Mouse (Mus musculus) cerebellum, adult 9-10 months (tissue): ENCODE data around the gene Nme1.
A peak's percentile ranks its signal among the peaks of the same experiment; 100 is the strongest.
"Not testable (repeated sequence)": the region's sequence is repeated elsewhere in the genome, so short reads cannot be mapped to it uniquely, and the experiment has no call there.

Experiments
- DNase-seq: peaks from one replicate; pipeline ENCODE4 v3.0.0; 2022

Nme1 gene

DNA sequence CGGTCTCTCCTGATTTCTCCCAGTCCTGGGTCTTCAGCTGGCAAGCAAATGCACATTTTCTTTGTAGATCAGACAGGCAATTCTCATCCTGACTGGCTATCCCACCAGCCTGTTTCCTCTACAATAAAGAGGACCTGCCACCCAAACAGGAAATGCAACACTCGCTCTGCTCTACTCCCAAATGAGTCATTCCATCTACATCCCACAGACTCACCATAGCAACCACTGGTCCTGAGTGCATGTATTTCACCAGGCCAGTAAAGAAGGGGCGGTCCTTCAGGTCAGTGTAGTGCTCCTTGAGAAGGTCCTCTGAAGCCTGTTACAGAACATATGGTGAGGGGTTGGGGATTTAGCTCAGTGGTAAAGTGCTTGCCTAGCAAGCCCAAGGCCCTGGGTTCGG lies 5.3 kb downstream of the Nme1 start:
- no peak for DNase-seq

DNA sequence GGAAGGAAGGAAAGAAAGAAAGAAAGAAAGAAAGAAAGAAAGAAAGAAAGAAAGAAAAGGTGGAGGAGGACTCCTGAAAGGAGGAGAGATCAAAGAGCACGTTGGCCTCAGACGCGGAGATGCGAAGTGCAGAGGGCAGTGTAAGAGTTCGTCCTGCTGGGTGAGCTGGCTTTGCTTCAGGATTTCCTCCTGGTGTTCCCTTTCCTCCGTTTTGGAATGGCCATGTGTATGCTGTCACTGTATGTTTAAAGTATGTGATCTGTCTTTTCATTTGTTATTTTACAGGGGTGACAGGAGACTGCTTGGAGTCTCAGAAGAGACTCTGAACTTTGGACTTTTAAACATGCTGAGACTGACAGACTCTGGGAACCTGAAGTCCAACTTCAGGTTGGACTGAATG lies 6.8 kb downstream of the Nme1 start:
- no peak for DNase-seq

DNA sequence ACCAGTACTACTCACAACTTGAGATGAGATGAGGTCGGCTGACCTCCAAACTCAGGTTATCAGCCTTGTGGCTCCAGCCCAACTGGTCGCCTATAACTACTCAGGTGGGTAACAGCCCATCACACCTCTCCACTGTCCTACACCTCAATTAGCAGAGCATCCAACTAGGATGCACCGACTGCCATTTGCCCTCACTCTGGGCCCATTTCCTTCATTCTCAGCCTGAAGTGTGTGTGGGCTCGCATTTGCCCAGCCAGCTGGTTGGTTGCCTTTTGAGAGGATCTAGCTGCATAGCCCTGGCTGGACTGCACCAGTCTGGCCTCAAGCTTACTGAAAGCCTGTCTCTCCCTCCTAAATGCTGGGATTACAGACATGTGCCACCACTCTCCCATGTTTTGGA lies 10.6 kb downstream of the Nme1 start:
- no peak for DNase-seq

DNA sequence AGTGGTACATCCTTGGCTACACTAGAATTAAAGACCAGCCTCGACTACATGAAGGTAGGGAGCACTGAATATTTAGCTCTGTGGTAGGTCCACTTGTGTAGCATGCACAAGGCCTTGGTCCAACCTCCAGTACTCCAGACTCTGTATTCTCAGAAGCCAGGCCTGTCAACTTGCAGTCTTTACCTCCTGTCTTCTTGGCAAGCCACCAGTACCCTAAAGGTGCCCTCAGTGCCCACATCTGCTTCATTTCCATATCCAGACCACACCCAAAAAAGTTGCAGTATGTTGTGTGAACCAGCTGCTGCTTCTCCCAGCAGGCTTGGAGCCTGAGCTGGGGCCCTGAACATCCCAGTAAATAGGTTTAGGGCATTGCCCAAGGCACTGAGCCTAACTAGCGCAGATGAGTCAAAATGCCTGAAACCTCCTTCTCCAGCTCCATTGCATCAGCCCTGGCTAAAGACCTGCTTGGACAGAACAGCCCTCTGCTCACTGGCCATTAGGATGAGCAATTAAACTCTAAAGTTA lies 11.2 kb downstream of the Nme1 start:
- no peak for DNase-seq

DNA sequence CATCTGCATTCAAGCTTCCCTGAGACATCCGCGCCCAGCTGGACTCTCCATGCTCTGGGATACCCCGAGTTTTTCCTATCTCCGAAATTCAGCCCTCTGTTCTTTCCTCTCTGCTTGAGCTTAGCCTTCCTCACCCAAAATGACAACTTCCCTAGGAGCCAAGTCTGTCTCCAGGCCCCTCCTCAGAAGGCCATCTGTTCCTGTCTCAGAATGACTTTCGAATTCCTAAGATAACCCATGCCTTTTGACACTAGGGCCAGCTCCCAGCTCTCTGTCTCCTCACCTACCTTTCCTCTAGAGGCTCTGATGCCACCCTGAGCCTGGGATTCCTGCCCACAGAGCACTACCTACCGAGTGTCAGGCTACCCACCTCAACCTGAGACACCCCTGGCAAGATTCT lies 12.2 kb downstream of the Nme1 start, which contains the start of gene Nme2:
Gene Nme2, minus strand, starts transcription at position 101 of the 400 bp plus-strand sequence.
- DNase-seq, result no peak

DNA sequence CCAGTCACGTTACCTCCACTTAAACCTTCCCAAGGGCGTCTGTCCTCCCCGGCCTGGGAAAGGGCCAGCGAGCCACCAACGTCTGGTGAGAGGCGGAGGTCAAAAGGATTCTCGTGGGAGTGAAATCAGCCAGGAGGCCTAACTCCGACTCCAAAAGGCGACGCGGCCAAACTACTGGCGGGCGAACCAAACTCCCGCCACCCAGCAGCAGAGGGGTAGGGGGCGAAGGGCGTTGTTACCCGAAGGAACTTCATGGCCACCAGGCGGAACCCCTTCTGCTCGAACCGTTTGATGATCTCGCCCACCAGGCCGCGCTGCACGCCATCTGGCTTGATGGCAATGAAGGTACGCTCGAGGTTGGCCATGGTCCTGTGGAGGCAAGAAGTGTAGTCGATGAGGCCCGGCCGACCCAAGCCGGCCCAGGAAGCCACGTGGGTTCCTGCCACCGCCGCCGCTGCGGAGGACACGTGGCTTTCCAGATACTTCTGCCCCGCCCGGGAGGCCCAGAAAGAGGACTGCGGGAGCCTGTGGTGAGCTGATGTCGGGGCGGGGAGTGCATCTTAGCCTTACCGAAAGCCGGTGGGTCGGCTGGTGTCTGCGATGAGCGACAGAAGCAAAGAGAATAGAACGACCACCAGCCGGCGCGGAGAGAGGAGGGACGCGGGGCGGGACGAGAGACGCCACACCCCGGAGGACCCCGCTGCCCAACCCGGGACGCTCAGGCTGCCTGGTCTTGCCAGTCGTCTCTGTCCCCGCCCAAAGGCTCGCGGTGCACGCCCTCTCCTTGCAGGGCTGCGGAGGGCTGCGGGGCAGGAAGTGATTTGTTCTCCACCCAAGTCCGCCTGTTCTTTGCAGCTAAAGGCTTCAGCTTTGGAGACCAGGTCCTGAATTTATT lies 12.8 kb downstream of the Nme1 start:
- DNase-seq, result peak; percentile 76

DNA sequence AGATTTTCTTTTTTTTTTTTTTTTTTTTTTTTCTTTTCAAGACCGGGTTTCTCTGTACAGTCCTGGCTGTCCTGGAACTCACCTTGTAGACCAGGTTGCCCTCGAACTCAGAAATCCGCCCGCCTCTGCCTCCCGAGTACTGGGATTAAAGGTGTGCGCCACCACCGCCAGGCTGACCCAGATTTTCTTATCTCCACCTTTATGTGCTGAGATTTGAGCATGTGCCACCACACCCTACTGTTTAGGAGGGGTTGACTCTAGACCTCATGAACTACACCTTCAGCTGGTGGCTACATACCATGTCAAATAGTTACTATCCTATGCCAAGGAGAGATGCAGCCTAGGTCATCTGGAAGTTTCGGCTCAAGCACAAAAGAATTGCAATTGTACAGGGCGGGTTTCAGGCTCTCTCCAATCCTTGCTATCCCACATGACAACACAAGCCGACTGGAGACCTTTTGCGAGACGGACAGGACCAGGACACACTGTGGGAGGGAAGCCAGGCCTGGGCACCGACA lies 13.5 kb downstream of the Nme1 start:
- no peak for DNase-seq

DNA sequence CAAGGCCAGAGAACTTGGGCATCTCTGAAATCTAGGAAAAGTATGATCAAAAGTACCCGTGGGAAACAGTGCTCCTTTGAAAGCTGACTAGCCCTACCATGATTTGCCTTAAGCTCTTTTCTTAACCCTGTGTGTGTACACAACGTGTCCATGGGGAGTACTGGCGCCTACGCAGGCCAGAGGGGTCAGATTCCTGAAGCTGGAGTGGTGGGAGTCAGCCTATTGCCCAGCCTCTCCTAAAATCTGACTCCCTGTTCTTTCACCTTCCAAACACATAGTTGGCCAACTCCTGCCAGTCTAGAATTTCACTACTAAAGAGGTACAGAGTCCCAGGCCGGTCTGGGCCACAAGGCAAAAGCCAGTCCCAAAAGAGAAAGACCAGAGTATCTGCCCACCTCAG lies 15.9 kb downstream of the Nme1 start:
- no peak for DNase-seq

DNA sequence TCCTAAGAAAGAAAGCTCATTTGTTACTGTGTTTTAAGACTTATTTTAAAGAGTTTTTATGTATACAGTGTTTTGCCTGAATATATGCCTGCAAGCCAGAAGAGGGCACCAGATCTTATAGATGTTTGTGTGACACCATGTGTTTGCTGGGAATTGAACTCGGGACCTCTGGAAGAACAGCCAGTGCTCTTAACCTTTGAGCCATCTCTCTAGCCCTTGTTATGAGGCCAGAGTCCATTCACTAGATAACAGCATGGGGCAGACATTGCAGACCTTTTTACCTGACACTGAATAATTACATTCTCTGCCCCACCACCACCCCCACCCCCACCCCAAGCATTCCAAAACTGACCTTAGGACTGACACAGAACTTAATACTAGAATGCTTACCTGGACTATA lies 18.3 kb downstream of the Nme1 start:
- no peak for DNase-seq

DNA sequence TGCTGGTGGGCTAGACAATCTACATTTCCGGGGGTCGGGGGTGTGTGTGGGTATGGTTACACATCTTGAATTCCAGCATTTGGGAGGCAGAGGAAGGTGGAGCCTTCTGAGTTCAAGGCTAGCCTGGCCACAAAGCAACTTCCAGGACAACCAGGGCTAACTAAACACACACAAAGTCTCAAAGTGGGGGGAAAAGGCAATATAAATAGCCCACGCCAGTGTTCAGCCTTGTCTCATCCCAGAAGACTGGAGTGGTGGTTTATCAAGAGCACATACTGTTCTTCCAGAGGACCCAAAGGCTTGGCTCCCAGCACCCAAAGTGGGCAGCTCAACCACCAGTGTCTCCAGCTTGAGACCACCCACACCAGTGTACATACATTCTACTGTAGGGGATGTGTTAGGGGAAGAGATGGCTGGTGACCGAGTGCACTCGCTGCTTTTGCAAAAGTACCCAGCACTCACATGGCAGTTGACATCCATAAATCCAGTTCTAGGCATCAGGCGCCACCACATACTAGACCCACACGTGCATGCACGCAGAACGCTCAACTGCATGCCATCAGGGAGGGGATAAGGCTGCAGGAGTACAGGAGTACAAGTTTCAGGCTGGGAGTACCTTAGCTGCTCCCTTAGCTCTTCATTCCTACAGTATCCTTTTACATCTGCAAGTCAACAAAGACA lies 19.3 kb downstream of the Nme1 start:
- DNase-seq, result no peak

DNA sequence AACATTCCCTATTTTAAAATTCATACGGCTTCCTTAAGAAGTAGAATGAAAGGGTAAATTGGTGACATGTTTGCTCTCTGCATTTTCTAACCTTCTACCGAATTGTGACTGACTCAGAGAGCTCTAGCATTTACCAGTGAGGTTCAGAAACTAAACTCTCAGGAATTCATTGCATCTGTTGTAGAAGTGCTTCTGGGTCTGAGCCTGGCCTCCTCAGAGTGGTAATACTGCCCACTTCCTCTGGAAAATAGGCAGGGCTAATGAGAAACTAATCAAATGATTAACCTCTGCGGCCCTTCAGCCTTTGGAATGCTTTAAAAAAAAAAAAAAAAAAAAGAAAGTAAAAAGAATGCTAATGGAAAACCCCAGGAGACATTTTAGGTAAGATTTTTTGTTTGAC lies 23.3 kb downstream of the Nme1 start:
- DNase-seq, result no peak

DNA sequence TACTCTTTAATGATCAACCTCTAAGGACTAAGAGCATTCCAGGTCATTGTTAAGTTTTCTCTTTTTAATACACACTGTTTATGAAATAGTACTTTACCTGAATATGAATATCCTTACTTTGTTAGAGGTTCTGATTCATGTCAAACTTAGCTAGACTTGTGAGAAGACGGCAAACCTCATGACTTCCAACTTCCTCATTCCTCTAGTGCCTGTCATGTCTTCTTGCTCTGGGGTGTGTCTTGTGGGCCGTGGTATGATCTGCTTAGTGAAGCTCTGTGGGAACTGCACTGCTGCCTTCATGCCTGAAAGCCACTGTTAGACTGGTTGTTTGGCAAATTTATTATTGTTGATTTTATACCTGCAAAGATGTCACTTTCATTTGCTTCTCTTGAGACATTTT lies 27.4 kb downstream of the Nme1 start:
- DNase-seq, result no peak

DNA sequence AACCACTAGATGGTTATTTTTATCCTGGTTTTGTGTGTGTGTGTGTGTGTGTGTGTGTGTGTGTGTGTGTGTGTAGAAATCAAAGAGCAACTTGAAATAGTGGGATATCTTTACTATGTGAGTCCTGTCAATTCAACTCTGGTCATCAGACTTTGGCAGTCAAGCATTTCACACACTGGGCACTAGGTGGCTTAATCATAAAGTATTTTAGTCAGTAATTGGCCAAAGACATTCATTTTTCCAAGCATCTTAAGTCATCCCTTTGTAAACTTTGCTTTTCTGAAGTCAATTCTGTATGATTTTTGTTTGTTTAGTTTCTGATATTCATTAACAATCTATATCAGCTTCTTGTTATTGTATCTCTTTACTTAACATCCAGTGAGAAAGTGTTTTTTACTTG lies 39.2 kb downstream of the Nme1 start:
- DNase-seq, result no peak

DNA sequence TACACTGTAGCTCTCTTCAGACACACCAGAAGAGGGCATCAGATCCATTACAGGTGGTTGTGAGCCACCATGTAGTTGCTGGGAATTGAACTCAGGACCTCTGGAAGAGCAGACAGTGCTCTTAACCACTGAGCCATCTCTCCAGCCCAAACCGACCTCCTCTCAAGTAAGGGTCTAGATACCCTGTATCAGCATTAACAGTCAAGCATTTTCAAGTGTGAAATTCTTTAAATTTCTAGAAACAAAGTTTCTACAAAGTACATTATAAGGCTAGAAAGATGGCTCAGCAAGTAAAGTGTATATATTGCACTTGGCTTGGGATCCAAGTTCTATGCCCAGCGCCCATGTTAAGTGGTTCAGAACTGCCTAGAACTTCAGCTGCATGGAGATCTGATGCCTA lies 53.3 kb downstream of the Nme1 start:
- not testable (repeated sequence) for DNase-seq

DNA sequence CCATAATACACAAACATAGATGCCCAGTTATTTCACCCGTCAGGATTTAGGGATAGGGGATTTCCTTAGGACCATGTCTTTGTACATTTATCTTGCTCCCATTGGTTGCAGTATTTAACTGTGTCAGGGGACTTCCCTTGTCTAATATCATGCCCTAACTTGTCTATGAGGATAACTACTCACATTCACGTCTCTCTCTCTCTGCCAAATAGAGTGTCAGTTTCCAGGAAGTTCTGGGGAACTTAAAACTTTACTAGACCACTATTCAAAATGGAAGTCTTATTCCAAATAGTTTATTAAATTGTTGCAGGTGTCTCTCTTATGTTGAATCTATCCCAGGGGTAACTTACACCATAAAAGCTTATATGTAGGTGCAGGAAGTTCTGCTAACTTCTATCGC lies 56.7 kb downstream of the Nme1 start:
- no peak for DNase-seq

DNA sequence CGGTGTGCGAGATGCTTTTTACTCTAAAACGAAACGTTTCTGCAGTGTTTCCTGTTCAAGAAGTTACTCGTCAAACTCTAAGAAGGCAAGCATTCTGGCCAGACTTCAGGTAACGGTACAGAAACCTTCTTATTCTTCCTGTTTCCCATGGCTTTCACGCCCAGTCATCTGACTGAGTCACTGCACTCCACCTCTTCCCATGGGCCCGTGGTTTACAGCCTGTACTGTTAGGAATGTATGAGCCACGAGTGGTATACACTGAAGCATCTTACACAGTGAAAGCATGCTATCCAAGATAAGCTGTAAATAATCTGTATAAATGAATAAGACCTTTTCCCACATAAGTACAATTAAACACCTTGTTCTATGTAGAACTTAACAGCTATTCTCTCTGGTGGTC lies 59.5 kb downstream of the Nme1 start:
- no peak for DNase-seq

DNA sequence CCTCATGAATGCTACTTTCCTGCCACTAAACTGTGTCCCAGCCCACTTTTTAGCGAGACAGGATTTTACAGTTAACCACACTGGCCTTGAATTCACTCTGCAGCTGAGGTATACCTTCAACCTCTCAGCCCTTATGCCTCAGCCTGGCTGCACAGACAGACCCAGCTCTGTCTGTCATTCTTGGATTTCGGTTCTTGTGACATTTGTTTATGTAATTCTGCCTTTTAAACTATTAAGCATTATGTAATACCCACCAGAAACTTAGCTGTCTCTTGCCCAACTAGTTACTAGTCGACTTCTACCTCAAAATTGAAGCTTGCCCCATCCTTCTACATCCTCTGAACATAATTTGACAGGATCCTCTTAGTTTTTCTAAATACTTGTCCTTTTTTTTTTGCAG lies 60.5 kb downstream of the Nme1 start:
- no peak for DNase-seq
